Mouse (Mus musculus): ENCODE results near the gene Vps52. TPM values are rescaled to one million over a fixed set of nuclear protein-coding genes. Genes with fewer than 3 reads are reported as not detected.
"Not testable (repeated sequence)": the region's sequence is repeated elsewhere in the genome, so short reads cannot be mapped to it uniquely, and the experiment has no call there.

The Vps52 gene
- polyA plus RNA-seq, 1 experiment from 2014 or later = 39.4 TPM

DNA sequence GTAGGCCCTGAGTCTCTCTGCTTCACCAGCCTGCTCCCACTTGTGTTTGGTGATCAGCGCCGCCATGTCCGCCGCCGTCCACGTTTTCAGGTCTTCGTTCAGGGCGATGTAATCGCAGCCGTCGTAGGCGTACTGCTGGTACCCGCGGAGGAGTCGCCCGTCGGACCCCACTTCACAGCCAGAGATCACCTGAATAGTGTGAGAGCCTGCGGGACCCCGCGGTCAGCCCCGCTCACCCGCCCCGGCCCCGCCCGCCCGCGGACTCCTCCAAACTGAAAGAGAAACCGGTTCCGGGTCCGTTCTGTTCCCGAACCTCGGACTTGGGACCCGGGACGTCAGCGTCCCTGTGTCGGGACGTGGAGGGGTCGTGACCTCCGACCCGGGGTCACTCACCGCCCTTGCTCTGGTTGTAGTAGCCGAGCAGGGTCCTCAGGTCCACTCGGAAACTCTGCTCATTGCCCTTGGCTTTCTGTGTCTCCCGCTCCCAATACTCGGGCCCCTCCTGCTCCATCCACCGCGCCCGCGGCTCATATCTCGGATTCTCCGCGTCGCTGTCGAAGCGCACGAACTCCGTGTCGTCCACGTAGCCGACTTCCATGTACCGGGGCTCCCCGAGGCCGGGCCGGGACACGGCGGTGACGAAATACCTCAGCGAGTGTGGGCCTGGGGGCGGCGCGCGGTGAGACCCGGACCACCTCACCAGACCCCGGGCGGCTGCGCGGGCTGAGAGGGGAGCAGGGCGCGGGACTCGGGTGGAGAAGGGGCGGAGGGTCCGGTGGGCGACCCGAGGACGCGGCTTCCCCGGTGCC, 43.9 kb downstream of the Vps52 start:
- peak overlapping the region; percentile 99 for H3K4me2 ChIP-seq (replicated peaks; ENCODE audit: low read depth, low read length)
- no peaks in the 10 kb centered on the region for H3K36me3 ChIP-seq (ENCODE audit: control insufficient read depth, insufficient read depth, low read length)
- no peak overlapping the region for H3K27ac ChIP-seq (ENCODE audit: low read depth, low read length)
- no peaks in the 10 kb centered on the region for H3K4me1 ChIP-seq (replicated peaks; ENCODE audit: control insufficient read depth, insufficient read depth, low read length)
- H3K9ac ChIP-seq (ENCODE audit: low read depth, low read length) = peak overlapping the region; percentile 51; the same call in 1 of the 2 replicates
- H3K27me3 ChIP-seq (ENCODE audit: control insufficient read depth, insufficient read depth, low read length) = peaks cover 18% of the 10 kb centered on the region
- H3K4me3 ChIP-seq (ENCODE audit: low read depth, low read length) = peak overlapping the region; percentile 58
- ATAC-seq (ENCODE audit: low FRiP score) (peak; percentile 51), DNase-seq (ENCODE audit: low spot score) (peak; percentile 46)
- H3K9me3 ChIP-seq (ENCODE audit: control insufficient read depth, low read length) = no peaks in the 10 kb centered on the region
- 2% methylated on average over 78 of the region's 87 CpGs for WGBS

- peak; percentile 73 for DNase-seq (ENCODE audit: low spot score)
- WGBS = 2% methylated on average over 27 of the region's 30 CpGs
- Histone ChIP-seq H3K27me3 (ENCODE audit: control insufficient read depth, insufficient read depth, low read length) (peaks cover 18% of the 10 kb centered on the region), H3K36me3 (ENCODE audit: control insufficient read depth, insufficient read depth, low read length) (no peaks in the 10 kb centered on the region), H3K4me2 (replicated peaks; ENCODE audit: low read depth, low read length) (peak within 1 kb of the TSS; percentile 99), H3K9me3 (ENCODE audit: control insufficient read depth, low read length) (no peaks in the 10 kb centered on the region), H3K9ac (ENCODE audit: low read depth, low read length) (peak within 1 kb of the TSS; percentile 51; the same call in 1 of the 2 replicates), H3K4me3 (ENCODE audit: low read depth, low read length) (peak within 1 kb of the TSS; percentile 58), H3K27ac (ENCODE audit: low read depth, low read length) (no peak within 1 kb of the TSS), H3K4me1 (replicated peaks; ENCODE audit: control insufficient read depth, insufficient read depth, low read length) (no peaks in the 10 kb centered on the region)
- peak; percentile 66 for ATAC-seq (ENCODE audit: low FRiP score)
Observed at GRCm38 (mm10) chr17:34000150-34000537, 44.5 kb downstream of the Vps52 start, which contains the start of gene H2-K1. Gene H2-K1, minus strand, starts transcription at chr17:34000347.

DNA sequence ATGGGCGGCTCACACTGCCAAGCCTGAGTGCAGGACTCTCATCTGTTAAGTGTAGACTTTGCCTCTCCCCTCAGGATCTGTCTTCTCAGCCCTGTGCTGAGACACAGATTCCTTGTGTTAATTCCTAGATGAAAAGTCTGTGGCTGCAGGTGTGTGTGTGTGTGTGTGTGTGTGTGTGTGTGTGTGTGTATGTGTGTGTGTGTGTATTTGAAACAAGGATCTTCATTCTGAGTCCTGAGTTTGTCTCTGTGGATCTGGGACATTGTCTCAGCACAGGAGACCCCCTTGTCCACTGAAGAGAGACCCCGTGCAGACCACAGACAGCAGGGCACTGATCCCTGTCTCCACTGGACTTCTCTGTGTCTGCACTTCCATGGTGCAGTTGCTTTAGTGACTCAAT, 45.2 kb downstream of the Vps52 start:
- not testable (repeated sequence) for H3K4me3 ChIP-seq (ENCODE audit: low read depth, low read length)

GRCm38 (mm10) chr17:34003426-34003825, 47.8 kb downstream of the Vps52 start:
- peaks cover 18% of the 10 kb centered on the region for H3K27me3 ChIP-seq (ENCODE audit: control insufficient read depth, insufficient read depth, low read length)
- H3K9ac ChIP-seq (ENCODE audit: low read depth, low read length) = no peak overlapping the region
- H3K4me2 ChIP-seq (replicated peaks; ENCODE audit: low read depth, low read length) = no peak overlapping the region
- no peaks in the 10 kb centered on the region for H3K9me3 ChIP-seq (ENCODE audit: control insufficient read depth, low read length)
- ATAC-seq (ENCODE audit: low FRiP score) = no peak
- H3K27ac ChIP-seq (ENCODE audit: low read depth, low read length) = no peak overlapping the region
- DNase-seq (ENCODE audit: low spot score) = peak; percentile 77
- no peaks in the 10 kb centered on the region for H3K36me3 ChIP-seq (ENCODE audit: control insufficient read depth, insufficient read depth, low read length)
- no peak overlapping the region for H3K4me3 ChIP-seq (ENCODE audit: low read depth, low read length)
- H3K4me1 ChIP-seq (replicated peaks; ENCODE audit: control insufficient read depth, insufficient read depth, low read length) = no peaks in the 10 kb centered on the region
- WGBS = 5% methylated on average over 5 of the region's 5 CpGs

More for the DNA sequence above, 45.2 kb downstream of the Vps52 start:
- not testable (repeated sequence) for H3K9ac ChIP-seq (ENCODE audit: low read depth, low read length); DNase-seq (ENCODE audit: low spot score); ATAC-seq (ENCODE audit: low FRiP score); H3K27ac ChIP-seq (ENCODE audit: low read depth, low read length); H3K9me3 ChIP-seq (ENCODE audit: control insufficient read depth, low read length); H3K36me3 ChIP-seq (ENCODE audit: control insufficient read depth, insufficient read depth, low read length); H3K4me2 ChIP-seq (replicated peaks; ENCODE audit: low read depth, low read length); H3K4me1 ChIP-seq (replicated peaks; ENCODE audit: control insufficient read depth, insufficient read depth, low read length)
- WGBS = 52% methylated on average over 2 of the region's 2 CpGs
- H3K27me3 ChIP-seq (ENCODE audit: control insufficient read depth, insufficient read depth, low read length) = peaks cover 18% of the 10 kb centered on the region

- DNase-seq (ENCODE audit: low spot score) (no peak), ATAC-seq (ENCODE audit: low FRiP score) (no peak)
- H3K4me2 ChIP-seq (replicated peaks; ENCODE audit: low read depth, low read length) = no peak overlapping the region
- 58% methylated on average over 2 of the region's 2 CpGs for WGBS
- no peak overlapping the region for H3K9ac ChIP-seq (ENCODE audit: low read depth, low read length)
- no peaks in the 10 kb centered on the region for H3K27me3 ChIP-seq (ENCODE audit: control insufficient read depth, insufficient read depth, low read length)
- no peaks in the 10 kb centered on the region for H3K4me1 ChIP-seq (replicated peaks; ENCODE audit: control insufficient read depth, insufficient read depth, low read length)
- H3K27ac ChIP-seq (ENCODE audit: low read depth, low read length) = no peak overlapping the region
- no peaks in the 10 kb centered on the region for H3K36me3 ChIP-seq (ENCODE audit: control insufficient read depth, insufficient read depth, low read length)
- H3K4me3 ChIP-seq (ENCODE audit: low read depth, low read length) = no peak overlapping the region
- H3K9me3 ChIP-seq (ENCODE audit: control insufficient read depth, low read length) = no peaks in the 10 kb centered on the region
Observed at GRCm38 (mm10) chr17:34006570-34006969, 51.0 kb downstream of the Vps52 start.

- Histone ChIP-seq H3K4me1 (replicated peaks; ENCODE audit: control insufficient read depth, insufficient read depth, low read length) (no peaks in the 10 kb centered on the region), H3K27me3 (ENCODE audit: control insufficient read depth, insufficient read depth, low read length) (no peaks in the 10 kb centered on the region), H3K9me3 (ENCODE audit: control insufficient read depth, low read length) (no peaks in the 10 kb centered on the region), H3K4me2 (replicated peaks; ENCODE audit: low read depth, low read length) (no peak overlapping the region), H3K36me3 (ENCODE audit: control insufficient read depth, insufficient read depth, low read length) (no peaks in the 10 kb centered on the region), H3K9ac (ENCODE audit: low read depth, low read length) (no peak overlapping the region), H3K27ac (ENCODE audit: low read depth, low read length) (no peak overlapping the region), H3K4me3 (ENCODE audit: low read depth, low read length) (no peak overlapping the region)
- DNase-seq (ENCODE audit: low spot score) (no peak), ATAC-seq (ENCODE audit: low FRiP score) (no peak)
- 76% methylated on average over 5 of the region's 5 CpGs for WGBS
Observed at GRCm38 (mm10) chr17:34010156-34010555, 54.5 kb downstream of the Vps52 start.

GRCm38 (mm10) chr17:34013436-34013835, 57.8 kb downstream of the Vps52 start:
- 96% methylated on average over 8 of the region's 8 CpGs for WGBS
- DNase-seq (ENCODE audit: low spot score) (no peak), ATAC-seq (ENCODE audit: low FRiP score) (no peak)
- Histone ChIP-seq H3K4me1 (replicated peaks; ENCODE audit: control insufficient read depth, insufficient read depth, low read length) (no peaks in the 10 kb centered on the region), H3K9me3 (ENCODE audit: control insufficient read depth, low read length) (no peaks in the 10 kb centered on the region), H3K27ac (ENCODE audit: low read depth, low read length) (no peak overlapping the region), H3K4me2 (replicated peaks; ENCODE audit: low read depth, low read length) (no peak overlapping the region), H3K9ac (ENCODE audit: low read depth, low read length) (no peak overlapping the region), H3K36me3 (ENCODE audit: control insufficient read depth, insufficient read depth, low read length) (no peaks in the 10 kb centered on the region), H3K4me3 (ENCODE audit: low read depth, low read length) (no peak overlapping the region), H3K27me3 (ENCODE audit: control insufficient read depth, insufficient read depth, low read length) (no peaks in the 10 kb centered on the region)
